Mouse (Mus musculus): ENCODE data around the gene H2-M5. TPM values are rescaled to one million over a fixed set of nuclear protein-coding genes. Genes with fewer than 3 reads are reported as not detected.

H2-M5 gene
- 0.05 TPM in 1 of 2 replicates, not detected in the other for polyA plus RNA-seq (2015; fragmentation: Nextera tagmentation; extraction: Ambion mirVana)

GRCm38 (mm10) chr17:36989437-36989836 lies at the start of gene H2-M5:
H2-M5 (minus strand) TSS chr17:36989537.
- TF ChIP-seq CTCF (IDR thresholded peaks at IDR 0.05; ENCODE audit: low read depth), result no peak
- Histone ChIP-seq H3K27ac (ENCODE audit: low read depth, low read length) (no peak within 1 kb of the TSS), H3K4me2 (replicated peaks; ENCODE audit: low read depth) (peak within 1 kb of the TSS; percentile 49), H3K36me3 (ENCODE audit: control insufficient read depth, insufficient read depth) (no peaks in the 10 kb centered on the region), H3K9ac (ENCODE audit: low read depth, low read length) (no peak within 1 kb of the TSS), H3K4me1 (replicated peaks; ENCODE audit: control insufficient read depth, insufficient read depth, low read length) (no peaks in the 10 kb centered on the region), H3K9me3 (ENCODE audit: control insufficient read depth) (no peaks in the 10 kb centered on the region), H3K27me3 (replicated peaks; ENCODE audit: control insufficient read depth, insufficient read depth, low read length) (peaks cover 25% of the 10 kb centered on the region; the same call in 1 of the 2 replicates), H3K4me3 (ENCODE audit: low read depth, low read length) (peak within 1 kb of the TSS; percentile 20)
- no peak for ATAC-seq
- 33% methylated on average over 5 of the region's 5 CpGs for WGBS

DNA sequence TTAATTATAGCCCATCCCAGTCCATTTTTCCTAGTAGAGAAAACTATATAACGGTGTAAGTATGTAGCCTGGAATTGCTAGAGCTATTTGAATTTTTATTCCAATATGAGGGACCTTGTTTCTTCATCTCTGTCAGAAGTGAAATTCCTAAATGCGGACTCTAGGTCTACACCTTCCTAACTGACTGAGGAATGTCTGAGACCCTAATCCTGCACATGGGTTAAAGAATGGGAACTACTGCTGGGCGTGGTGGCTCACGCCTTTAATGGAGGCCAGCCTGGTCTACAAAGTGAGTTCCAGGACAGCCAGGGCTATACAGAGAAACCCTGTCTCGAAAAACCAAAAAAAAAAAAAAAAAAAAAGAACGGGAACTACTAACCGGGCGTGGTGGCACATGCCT lies 39.8 kb upstream of the H2-M5 start:
- no peak for TF ChIP-seq CTCF (IDR thresholded peaks at IDR 0.05; ENCODE audit: low read depth)
- no peak for ATAC-seq
- H3K9me3 ChIP-seq (ENCODE audit: control insufficient read depth), result no peaks in the 10 kb centered on the region
- H3K4me2 ChIP-seq (replicated peaks; ENCODE audit: low read depth), result peak overlapping the region; percentile 72
- 53% methylated on average over 8 of the region's 8 CpGs for WGBS
- peak overlapping the region; percentile 42 for H3K4me3 ChIP-seq (ENCODE audit: low read depth, low read length)
- H3K27me3 ChIP-seq (replicated peaks; ENCODE audit: control insufficient read depth, insufficient read depth, low read length), result no peaks in the 10 kb centered on the region
- H3K36me3 ChIP-seq (ENCODE audit: control insufficient read depth, insufficient read depth), result no peaks in the 10 kb centered on the region
- no peak overlapping the region for H3K9ac ChIP-seq (ENCODE audit: low read depth, low read length)
- no peaks in the 10 kb centered on the region for H3K4me1 ChIP-seq (replicated peaks; ENCODE audit: control insufficient read depth, insufficient read depth, low read length)
- peak overlapping the region; percentile 74; the same call in 1 of the 2 replicates for H3K27ac ChIP-seq (ENCODE audit: low read depth, low read length)

GRCm38 (mm10) chr17:37028683-37029120 lies 39.4 kb upstream of the H2-M5 start:
- no peak overlapping the region; the same call in 1 of the 2 replicates for H3K9ac ChIP-seq (ENCODE audit: low read depth, low read length)
- under 1% methylated on average over 14 of the region's 14 CpGs for WGBS

DNA sequence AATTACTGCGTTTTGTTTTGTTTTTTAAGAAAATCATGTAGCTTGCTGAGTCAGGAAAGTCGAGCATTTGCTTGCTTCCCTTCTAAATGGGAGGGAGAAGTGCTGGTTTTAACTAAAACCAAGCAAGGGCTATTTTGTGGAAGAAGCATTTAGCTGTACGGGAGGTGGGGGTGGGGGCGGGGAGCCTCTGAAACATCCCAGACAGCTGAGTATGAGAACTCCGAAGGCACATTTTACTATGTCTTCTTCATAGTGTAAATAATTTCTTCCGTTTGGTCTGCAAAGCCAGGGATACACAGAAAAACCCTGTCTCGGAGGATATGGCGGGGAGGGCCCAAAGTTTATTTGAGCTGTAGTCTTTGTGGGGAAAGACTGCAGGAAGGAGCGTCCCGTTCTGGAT lies 38.9 kb upstream of the H2-M5 start:
- Histone ChIP-seq H3K36me3 (ENCODE audit: control insufficient read depth, insufficient read depth) (no peaks in the 10 kb centered on the region), H3K27me3 (replicated peaks; ENCODE audit: control insufficient read depth, insufficient read depth, low read length) (no peaks in the 10 kb centered on the region), H3K4me1 (replicated peaks; ENCODE audit: control insufficient read depth, insufficient read depth, low read length) (no peaks in the 10 kb centered on the region), H3K27ac (ENCODE audit: low read depth, low read length) (peak overlapping the region; percentile 74), H3K9ac (ENCODE audit: low read depth, low read length) (no peak overlapping the region), H3K4me2 (replicated peaks; ENCODE audit: low read depth) (peak overlapping the region; percentile 72), H3K4me3 (ENCODE audit: low read depth, low read length) (peak overlapping the region; percentile 42), H3K9me3 (ENCODE audit: control insufficient read depth) (no peaks in the 10 kb centered on the region)
- no peak for TF ChIP-seq CTCF (IDR thresholded peaks at IDR 0.05; ENCODE audit: low read depth)
- ATAC-seq, result no peak
- WGBS, result 15% methylated on average over 10 of the region's 10 CpGs

More at GRCm38 (mm10) chr17:37028683-37029120, 39.4 kb upstream of the H2-M5 start:
- H3K27me3 ChIP-seq (replicated peaks; ENCODE audit: control insufficient read depth, insufficient read depth, low read length), result no peaks in the 10 kb centered on the region
- H3K4me2 ChIP-seq (replicated peaks; ENCODE audit: low read depth), result peak overlapping the region; percentile 72
- peak overlapping the region; percentile 74 for H3K27ac ChIP-seq (ENCODE audit: low read depth, low read length)
- H3K36me3 ChIP-seq (ENCODE audit: control insufficient read depth, insufficient read depth), result no peaks in the 10 kb centered on the region
- H3K9me3 ChIP-seq (ENCODE audit: control insufficient read depth), result no peaks in the 10 kb centered on the region
- peak; percentile 96 for ATAC-seq
- no peak for TF ChIP-seq CTCF (IDR thresholded peaks at IDR 0.05; ENCODE audit: low read depth)
- no peaks in the 10 kb centered on the region for H3K4me1 ChIP-seq (replicated peaks; ENCODE audit: control insufficient read depth, insufficient read depth, low read length)
- peak overlapping the region; percentile 42 for H3K4me3 ChIP-seq (ENCODE audit: low read depth, low read length)

GRCm38 (mm10) chr17:37027486-37027885 lies 38.1 kb upstream of the H2-M5 start:
- Histone ChIP-seq H3K27ac (ENCODE audit: low read depth, low read length) (no peak overlapping the region), H3K4me1 (replicated peaks; ENCODE audit: control insufficient read depth, insufficient read depth, low read length) (no peaks in the 10 kb centered on the region), H3K4me2 (replicated peaks; ENCODE audit: low read depth) (no peak overlapping the region), H3K36me3 (ENCODE audit: control insufficient read depth, insufficient read depth) (no peaks in the 10 kb centered on the region), H3K4me3 (ENCODE audit: low read depth, low read length) (no peak overlapping the region), H3K27me3 (replicated peaks; ENCODE audit: control insufficient read depth, insufficient read depth, low read length) (no peaks in the 10 kb centered on the region), H3K9ac (ENCODE audit: low read depth, low read length) (no peak overlapping the region), H3K9me3 (ENCODE audit: control insufficient read depth) (no peaks in the 10 kb centered on the region)
- WGBS, result 97% methylated on average over 4 of the region's 4 CpGs
- no peak for TF ChIP-seq CTCF (IDR thresholded peaks at IDR 0.05; ENCODE audit: low read depth)
- no peak for ATAC-seq

GRCm38 (mm10) chr17:37026425-37026824 lies 37.1 kb upstream of the H2-M5 start:
- no peaks in the 10 kb centered on the region for H3K4me1 ChIP-seq (replicated peaks; ENCODE audit: control insufficient read depth, insufficient read depth, low read length)
- H3K4me2 ChIP-seq (replicated peaks; ENCODE audit: low read depth), result no peak overlapping the region
- TF ChIP-seq CTCF (IDR thresholded peaks at IDR 0.05; ENCODE audit: low read depth), result no peak
- 84% methylated on average over 2 of the region's 2 CpGs for WGBS
- no peaks in the 10 kb centered on the region for H3K36me3 ChIP-seq (ENCODE audit: control insufficient read depth, insufficient read depth)
- H3K9ac ChIP-seq (ENCODE audit: low read depth, low read length), result no peak overlapping the region
- no peak for ATAC-seq
- H3K4me3 ChIP-seq (ENCODE audit: low read depth, low read length), result no peak overlapping the region
- no peak overlapping the region for H3K27ac ChIP-seq (ENCODE audit: low read depth, low read length)
- H3K9me3 ChIP-seq (ENCODE audit: control insufficient read depth), result no peaks in the 10 kb centered on the region
- H3K27me3 ChIP-seq (replicated peaks; ENCODE audit: control insufficient read depth, insufficient read depth, low read length), result no peaks in the 10 kb centered on the region

Data from intestine, postnatal 0 days (tissue).